Mouse (Mus musculus): ENCODE measurements around the gene Fcer2a.

GRCm38 (mm10) chr8:3721041-3721440, 27.1 kb upstream of the Fcer2a start:
- no peak for TF ChIP-seq GATA1 (IDR thresholded peaks at IDR 0.05; ENCODE audit: borderline replicate concordance, low read length)
- no peak for TF ChIP-seq FLI1 (IDR thresholded peaks at IDR 0.05; ENCODE audit: low read length)

All from megakaryocyte, embryonic 14.5 days (primary cell).